Mouse (Mus musculus): ENCODE results near the gene Slc16a10.

Slc16a10 gene

DNA sequence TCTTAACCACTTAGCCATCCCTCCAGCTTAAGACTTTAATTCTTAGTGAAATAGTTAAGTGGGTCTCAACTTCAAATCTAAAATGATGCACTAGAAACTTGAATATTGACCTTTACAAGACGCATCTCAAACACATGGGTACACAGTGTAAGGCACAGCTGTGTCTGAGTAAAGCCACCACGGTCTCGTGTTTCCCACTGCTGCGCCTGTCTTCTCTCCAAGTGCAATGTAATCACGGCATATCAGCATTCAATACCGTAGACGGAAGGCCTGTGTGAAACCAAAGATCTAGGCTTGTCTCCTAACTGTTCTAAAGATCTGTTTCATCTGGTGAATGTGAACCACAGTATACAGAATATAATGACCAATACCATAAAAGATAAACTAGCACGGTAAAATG, 33.1 kb downstream of the Slc16a10 start:
- no peak for DNase-seq (ENCODE audit: low spot score)

DNA sequence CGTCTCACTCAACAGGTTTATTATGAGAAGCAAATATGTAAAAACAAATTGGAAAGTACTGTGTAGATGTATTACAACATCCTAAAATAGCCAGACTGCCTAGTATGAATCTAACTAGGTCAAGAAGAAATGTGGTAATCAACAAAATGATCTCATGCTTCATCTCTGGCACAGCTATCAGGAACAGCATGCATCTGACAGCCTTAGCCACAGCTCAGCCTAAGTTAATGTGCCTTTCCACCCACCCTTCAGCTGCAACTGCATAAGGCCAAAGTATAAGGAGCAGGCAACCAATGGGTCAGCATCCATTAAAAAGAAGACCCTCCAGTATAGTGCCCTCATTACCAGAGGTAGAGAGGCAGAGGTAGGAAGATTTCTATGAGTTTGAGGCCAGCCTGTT, 34.1 kb downstream of the Slc16a10 start:
- no peak for DNase-seq (ENCODE audit: low spot score)

DNA sequence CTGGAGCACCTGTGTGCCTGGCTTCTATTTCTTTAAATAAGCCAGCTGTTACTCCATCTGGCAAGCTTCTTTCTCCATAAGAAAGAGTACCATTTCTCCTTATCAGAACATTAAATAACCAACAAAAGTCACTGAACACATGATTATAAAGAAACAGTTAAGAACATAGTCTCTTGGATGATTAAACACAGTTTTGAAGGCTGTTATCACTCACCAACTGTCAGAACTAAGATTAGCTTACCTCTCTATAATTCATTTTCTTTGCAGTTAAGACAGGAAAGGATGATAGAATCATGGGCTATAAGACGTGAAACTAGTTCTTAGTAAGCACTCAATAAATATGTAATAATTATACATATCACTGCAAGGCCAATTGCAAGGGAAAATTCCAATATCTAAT, 36.9 kb downstream of the Slc16a10 start:
- no peak for DNase-seq (ENCODE audit: low spot score)

DNA sequence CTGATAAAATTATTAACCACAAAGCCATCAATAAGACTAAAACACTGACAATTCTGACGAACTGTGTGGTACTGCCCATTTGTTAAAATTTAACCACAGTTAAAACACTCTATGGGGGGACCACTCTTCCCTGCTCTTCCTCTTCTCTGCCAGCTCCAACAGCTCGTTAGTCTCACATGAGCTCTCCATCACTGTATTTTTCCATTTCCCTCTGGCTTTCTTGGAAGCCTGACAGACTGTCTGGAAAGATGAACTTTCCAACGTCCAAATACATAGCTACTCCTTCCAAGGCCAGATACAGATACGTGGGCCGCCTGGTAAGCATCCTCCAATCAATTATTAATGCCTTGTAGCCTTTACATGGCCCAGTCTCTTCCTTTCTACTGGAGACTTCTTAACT, 38.3 kb downstream of the Slc16a10 start:
- DNase-seq (ENCODE audit: low spot score): no peak

DNA sequence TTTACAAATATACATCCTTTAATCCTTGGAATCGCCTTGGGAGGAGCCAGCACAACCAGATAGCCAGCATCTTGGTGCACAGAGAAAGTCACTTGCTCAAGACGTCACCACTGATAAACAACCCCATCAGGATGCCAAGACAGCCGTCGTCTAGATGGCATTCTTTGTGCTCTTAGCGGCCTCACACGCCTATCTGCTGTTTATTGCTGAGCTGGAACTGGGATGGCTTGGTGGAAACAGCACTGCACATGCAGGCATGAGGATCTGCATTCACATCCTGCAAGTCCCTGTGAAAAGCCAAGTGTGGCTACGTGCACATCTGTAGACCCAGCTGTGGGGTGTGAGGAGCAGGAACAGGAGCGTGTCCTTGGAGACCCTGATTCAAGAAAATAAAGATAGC, 39.1 kb downstream of the Slc16a10 start:
- DNase-seq (ENCODE audit: low spot score): no peak

DNA sequence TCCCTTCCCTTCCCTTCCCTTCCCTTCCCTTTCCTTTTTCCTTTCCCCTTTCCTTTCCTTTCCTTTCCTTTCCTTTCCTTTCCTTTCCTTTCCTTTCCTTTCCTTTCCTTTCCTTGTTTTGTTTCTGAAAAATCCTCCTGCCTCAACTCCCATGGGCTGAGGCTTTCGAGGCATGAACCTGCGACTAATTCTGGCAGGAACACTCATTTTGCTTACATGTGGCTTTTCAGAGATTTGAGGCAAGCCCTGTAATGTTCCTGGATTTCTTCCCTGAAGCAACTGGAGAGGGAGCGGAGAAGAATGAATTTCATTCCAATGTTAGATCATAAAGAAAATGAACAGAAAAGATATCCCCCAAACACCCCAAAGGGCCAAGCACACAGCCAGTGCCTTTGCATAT, 39.9 kb downstream of the Slc16a10 start:
- no peak for DNase-seq (ENCODE audit: low spot score)

DNA sequence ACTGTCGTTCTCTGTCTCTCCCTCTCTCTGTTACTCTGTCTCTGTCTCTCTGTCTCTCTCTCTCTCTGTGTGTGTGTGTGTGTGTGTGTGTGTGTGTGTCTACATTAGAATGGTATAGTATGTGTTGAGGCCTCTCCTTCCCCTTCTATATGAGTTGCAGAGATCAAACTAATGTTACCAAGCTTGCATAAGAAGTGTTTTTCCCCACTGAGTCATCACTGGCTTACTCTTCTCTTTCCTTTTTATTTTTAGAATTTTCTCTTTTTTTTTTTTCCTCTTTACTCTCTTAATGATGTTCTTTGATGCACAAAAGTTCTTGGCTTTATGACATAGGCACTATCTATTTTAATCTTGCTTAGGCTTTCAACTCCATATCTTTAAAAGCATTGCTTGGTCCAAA, 43.6 kb downstream of the Slc16a10 start:
- DNase-seq (ENCODE audit: low spot score): no peak

DNA sequence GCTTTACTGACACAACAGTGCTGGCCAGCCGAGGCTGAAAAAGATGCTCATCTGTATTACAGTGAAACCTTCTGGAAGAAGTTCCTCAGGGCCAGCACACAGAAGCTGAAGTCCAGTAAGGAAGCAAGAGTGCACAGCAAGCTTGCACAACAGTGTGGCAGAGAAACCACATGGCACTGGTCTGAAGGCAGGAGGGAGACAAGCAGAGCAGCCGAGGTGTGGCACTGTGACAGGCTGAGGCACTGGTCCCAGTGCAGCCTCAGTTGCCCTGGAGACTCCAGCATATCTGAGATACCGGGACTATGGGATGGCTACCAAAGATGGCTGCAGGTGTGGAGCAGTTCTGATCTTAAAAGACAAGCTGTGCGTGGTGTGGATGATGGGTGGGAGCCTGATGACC, 44.5 kb downstream of the Slc16a10 start:
- no peak for DNase-seq (ENCODE audit: low spot score)

DNA sequence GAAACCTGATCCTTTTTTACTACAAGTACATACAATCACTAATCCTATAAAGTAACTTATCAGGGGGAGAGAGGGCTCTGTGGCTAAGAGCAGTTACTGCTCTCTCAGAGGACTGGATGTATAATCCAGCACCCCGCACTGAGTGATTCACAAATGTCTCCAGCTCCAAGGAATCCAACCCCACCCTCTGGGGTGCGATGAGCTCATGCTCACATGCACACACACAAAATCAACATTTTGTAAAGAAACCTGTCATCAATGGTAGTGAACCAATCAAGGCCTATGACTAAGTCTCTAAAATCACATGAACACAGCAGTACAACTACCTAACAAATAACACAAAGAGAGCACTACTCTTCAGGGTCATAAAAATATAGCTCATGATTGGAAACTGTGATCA, 47.3 kb downstream of the Slc16a10 start:
- DNase-seq (ENCODE audit: low spot score): no peak

DNA sequence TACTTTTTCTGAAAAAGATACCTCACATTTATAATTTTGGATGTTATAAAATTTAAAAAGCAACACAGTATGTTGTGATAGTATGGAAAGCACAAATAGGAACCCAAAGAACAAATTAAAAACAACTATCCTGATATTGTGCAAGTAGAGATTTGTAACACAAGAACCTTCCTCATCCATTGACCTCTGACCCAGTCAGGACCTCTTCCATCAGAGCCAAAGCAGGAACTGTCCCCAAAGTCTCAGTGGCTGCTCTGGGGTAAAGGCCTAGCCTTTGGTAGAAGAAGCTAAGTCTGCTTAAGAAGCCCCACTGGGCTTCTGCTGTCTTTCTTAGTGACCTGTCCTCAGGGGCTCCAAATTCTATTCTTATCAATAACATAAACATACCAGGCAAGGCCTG, 48.5 kb downstream of the Slc16a10 start:
- no peak for DNase-seq (ENCODE audit: low spot score)

DNA sequence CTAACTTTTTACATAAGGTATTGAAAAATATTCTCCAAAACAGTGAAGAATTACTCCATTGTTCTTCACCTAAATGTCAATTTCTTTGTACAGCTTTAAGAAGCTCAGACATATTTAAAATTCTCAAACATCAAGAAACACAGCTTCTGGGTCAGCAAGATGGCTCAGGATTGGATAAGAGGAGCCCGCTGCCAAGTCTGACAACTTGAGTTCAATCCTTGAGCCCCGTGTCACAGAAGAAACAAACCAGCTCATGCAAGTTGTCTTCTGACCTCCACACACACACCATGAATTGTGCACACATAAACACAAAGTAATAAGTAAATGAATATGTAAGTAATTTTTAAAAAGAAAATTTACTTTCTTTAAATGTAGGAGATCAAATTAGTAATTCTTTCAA, 50.6 kb downstream of the Slc16a10 start:
- DNase-seq (ENCODE audit: low spot score): no peak

DNA sequence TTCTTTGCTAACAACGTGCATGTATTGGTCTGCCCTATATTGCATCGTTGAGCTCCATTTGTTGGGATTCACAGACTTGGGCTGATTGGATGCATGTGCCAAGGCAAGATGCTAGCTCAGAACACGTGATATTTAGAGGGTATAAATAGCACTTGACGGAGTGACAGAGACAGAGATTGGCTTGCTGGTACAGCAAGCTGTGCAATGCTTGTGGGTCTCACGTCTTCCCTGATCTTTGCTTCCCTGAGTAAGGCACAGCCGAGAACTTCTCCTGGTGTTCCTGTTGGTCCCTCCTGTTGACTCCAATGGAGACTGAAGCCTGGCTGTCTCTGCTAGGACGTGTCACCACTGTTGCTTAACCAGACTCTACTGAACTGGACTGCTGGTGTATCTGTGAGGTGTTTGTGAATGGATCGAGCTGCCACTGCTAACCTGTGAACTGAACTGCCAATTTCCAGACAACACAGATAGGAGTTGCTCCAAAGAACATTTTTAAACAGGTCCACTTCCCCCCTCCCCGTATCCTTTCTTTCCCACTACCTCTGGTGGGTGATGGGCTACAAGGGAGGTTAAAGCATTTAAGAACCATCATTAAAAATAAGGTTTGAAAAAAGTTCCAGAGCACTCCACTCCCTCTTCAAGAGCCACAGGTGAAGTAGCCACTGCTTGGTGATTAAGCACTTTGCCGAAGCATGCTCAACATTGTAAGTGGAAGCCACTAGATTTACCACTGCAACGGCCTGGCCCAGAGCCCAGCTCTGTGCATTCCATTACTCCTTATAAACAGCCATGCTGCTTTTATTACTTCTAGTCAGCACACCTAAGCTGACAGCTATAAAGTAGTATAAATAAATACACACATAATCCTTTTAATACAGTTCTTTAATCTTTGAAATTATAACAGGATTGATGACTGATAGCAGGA, 51.3 kb downstream of the Slc16a10 start:
- DNase-seq (ENCODE audit: low spot score): no peak

DNA sequence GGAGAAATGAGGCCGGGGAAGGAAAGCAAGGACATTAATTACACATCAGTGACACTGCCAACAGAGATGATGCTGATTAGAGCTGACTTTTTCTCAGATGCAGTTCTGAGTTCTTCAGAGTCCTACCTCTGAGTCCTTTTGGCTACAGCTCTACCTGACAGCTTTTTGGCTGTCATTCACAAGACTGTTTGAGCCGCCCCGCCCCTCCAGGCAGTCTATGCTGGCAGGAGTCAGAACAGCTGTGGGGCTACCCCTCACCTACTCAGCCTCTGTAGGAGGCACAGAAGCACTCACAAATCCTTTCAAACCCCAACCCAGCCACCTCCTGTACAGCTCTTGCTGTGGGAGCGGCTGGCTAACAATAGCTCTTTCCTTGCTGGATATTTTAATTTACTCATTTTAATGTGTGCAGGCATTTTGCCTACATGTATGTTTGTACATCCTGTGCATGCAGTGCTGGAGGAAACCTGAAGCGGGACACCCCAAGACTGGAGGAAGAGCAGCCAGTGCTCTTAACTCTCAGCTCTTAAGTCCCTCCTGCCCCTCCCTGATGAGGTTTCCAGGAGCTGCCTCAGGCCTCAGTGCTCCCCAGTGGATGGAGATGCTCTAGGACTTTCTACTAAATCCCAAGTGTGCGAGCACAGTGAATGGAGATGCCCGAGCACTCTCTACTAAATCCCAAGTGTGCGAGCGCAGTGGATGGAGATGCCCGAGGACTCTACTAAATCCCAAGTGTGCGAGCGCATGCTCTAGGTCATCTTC, 57.5 kb downstream of the Slc16a10 start:
- no peak for DNase-seq (ENCODE audit: low spot score)

DNA sequence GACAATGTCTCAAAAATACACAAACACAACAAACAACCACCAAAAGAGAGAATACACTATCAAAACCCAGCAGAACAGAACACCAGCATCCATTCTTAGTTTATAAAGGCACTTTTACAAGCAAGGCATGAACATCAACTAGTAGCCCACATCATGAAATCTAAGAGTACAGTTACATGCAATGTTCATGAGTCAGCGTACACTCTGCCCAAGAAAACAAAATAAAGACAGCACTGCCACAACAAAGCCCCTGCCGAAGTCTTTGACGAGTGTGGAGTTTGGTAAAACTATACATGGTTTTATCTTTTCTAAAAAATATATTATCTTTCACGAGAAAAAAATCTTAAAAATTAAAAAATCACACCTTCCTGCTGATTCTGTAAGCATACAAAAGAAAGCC, 58.5 kb downstream of the Slc16a10 start:
- DNase-seq (ENCODE audit: low spot score): no peak

DNA sequence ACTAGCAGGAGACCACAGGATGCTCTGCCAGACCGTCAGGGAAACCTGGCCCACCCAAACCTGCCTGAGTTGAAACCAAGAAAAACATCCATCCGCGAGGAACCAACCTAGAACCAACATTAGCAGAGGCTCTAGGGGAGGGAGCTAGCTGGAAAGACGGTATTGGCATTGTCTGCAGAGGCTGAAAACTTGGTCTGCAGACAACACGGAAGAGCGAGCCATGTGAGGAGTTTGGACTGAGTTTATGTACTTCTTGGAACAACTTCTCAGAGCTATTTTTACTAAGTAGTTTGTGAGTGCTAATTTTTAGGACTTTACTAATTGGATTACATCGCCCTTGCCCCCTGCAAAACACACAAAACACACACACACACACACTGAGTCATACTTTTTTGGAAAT, 59.4 kb downstream of the Slc16a10 start:
- no peak for DNase-seq (ENCODE audit: low spot score)

DNA sequence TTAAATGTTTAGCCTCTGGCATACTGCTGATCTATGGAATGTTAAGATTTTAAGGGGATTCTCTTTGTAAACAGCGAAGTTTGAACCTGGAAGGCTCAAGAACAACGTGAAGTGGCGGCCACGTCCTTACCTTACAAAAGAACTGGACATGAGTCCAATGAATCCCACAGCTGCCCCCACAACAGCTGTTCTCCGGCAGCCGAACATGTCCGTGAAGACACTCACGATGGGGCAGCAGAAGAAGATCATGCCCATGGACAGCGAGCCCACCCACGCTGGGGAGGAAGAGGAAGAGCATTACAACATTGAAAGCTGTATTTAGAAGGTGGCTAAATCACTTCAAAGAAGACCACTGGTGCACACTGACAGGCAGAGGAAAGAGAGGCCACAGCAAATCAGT, 61.5 kb downstream of the Slc16a10 start:
- no peak for DNase-seq (ENCODE audit: low spot score)

DNA sequence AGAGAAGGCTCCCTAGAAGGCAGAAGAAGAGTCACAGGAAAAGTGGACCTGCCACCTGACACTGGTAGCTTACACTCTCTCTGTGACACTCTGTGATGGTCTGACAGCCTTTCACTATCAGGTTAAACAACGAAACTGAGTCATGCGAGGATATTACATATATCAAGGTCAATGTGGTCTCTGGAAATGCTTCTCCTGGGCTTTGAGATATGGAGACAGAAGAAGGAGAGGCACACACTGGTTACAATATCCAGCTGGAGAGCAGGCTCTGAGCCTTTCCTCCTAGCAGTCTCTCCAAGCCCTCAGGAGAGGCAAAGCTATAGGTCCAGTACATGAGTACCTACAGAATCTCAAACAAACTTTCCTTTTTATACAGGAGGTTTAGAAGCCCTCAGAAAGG, 62.8 kb downstream of the Slc16a10 start:
- DNase-seq (ENCODE audit: low spot score): no peak

DNA sequence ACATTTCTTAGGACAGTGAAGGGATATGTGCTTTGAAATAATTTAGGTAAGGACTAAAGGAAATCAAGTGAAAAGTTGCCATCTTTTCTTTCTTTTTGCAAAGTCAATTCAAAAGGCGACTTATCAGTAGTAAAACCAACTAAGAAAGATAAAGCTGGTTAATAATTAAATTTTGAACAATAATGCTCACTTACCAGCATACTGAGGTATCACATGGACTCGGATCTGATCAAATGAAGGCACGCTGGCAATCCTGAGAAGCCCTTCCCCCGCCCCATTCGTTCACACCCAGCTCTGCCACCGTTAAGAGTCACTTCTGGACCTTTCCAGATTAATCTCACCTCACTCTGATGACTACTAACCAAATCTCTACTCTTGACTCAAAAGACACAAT, 64.1 kb downstream of the Slc16a10 start:
- DNase-seq (ENCODE audit: low spot score): no peak

DNA sequence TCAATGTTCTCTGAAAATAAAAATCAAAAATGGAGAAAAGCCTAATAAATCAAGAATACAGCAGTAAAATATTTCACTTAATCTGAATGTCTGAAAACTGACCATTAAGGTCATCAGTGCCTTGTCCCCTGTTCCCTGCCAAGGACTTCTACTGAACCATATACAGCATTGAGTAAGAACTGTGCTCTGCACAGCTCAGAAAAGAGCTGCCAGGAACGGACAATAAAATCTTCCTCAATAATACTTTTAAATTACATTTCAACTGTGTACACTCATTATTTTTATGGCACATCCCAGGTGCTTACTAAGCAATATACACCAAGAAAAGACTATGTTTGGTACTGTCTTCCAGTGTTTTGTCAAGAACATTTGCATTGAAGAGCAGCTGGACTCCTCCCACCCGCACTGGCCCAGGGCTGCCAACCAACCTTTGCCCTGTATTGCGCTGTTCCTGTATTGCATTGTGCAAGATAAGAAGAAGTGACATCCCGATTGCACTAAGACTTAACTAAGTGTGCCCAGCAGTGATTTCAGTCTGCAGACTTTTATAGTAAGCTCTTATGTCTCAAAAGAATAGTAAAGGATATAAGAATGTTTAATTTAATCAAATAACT, 64.6 kb downstream of the Slc16a10 start:
- DNase-seq (ENCODE audit: low spot score): peak; percentile 82

DNA sequence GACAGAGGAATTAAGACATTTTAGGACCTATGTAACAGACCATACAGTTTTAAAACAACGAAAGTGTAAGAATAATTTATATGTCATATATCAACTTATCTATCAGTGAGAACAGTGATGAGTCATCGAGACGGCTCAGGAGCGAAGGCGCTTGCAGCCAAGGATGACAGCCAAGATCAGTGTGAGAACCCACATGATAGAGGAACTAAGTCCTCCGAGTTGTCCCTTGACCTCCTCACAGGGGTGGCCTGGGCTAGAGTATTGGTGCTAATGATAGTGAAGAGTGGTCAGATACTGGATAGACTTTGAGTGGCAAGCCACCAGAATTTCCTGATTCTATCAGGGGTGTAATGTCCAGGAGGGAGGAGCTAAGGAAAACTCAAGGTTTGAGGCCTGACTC, 68.5 kb downstream of the Slc16a10 start:
- no peak for DNase-seq (ENCODE audit: low spot score)

DNA sequence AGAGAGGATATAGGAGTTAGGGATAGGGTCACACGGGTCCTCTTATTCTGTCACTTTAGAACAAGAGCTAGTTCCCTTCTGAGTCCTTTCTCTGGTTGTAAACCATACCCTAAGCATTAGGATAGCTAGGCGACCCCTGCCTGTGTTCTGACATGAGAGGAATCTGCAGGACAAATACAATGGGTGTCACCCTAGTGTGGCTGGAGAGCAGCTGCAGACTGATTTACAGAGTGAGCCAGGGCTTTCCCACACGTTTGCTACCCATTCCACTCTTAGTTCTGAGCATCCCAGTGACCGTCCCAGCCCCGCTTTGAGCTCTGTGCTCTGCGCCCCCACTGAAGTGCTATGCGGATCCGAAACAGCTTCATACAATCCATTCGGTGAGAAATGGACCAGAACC, 71.4 kb downstream of the Slc16a10 start:
- no peak for DNase-seq (ENCODE audit: low spot score)

DNA sequence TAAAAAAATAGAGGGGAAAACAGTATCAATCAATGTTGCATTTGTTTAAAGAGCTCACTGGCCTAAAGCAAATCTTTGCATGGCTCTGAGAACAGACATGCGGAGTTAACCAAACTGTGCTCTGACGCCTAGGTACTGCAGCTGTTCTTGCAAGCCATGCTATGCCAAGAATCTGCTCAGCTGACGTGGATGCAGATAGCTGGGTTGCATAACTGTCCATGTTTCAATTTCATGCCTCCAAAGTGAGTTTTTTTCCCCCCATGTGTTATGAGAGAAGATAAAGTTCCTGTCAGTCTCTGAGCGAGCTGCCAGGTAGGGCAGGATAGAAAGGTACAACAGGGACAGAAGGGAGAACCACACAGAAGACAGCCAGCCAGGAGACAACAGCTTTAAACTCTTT, 72.8 kb downstream of the Slc16a10 start:
- DNase-seq (ENCODE audit: low spot score): peak; percentile 58

DNA sequence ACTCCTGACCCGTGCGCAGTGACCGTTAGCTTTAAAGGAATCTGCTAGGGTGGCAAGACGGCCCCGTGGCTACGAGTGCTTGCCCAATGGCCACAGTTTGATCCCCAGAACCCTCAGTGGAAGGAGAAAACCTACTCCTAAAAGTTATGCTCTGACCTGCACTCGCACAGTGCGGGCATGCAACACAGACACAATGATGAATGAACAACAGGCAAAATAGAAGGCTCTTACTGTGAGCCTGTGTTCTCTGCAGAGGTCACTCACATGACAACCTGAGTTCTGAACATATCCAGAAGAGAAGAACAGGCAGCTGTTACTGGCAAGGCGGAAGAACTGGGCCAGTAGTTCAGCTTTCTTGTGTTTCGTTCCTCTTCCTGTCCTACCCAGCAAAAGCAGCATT, 73.5 kb downstream of the Slc16a10 start:
- DNase-seq (ENCODE audit: low spot score): no peak

Data from yolk sac, embryonic 10.5 days (tissue).